Comparison of ENCODE assay signal across 25 mouse cellular contexts in the genomic region with DNA sequence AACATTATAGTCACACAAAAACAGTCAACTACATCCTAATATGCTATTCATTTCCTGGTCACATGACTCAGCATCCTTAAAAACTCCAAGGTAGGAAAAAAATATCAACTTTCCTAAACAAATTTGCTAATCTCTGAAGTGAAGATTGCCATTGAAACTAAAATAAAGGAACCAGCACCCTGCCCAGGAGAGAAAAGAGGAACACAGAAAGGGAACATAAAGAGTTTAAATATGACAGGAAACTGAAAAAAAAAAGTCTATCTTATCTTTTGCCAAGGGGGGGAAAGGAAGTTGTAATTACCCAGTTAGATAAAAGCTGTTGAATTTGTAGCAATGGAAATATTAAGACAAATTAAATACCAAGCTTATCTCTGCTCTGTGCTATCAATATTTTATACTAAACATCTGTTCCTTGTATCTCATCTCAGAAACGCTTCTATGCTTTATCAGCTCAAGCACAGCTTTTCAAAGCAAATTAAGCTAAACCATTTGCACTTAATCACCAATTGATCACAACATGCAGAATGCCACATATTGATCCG.
DNase-seq lines count a peak whose midpoint lies in the region; ATAC-seq and TF ChIP-seq lines count a peak whose summit lies in the region.
"Had no signal": no experiment of that assay in that cellular context is flagged by ENCODE, and none has a peak within 500 bp of the region (broad histone marks: within the 10 kb centered on the region; RNA-seq: fewer than 3 reads in every experiment).

No protein-coding gene starts in this region.

- H3K9me3 ChIP-seq in kidney, postnatal 0 days (replicated peaks; ENCODE audit: low read length), result no peaks in the 10 kb centered on the region
- H3K9me3 ChIP-seq in MEL (replicated peaks; ENCODE audit: insufficient read depth, low read length), result no peaks in the 10 kb centered on the region
- H3K9me3 ChIP-seq: forebrain, embryonic 10.5 days; forebrain, embryonic 13.5 days; hindbrain, embryonic 12.5 days; hindbrain, embryonic 15.5 days had no signal

- no peaks in the 10 kb centered on the region for H3K36me3 ChIP-seq in kidney, postnatal 0 days (ENCODE audit: insufficient read depth, low read length)
- H3K36me3 ChIP-seq in MEL (ENCODE audit: control insufficient read depth in 1 of 2, insufficient read depth in 2 of 2, low read length in 2 of 2), result peaks cover 0 to 24% of the 10 kb centered on the region in 2 experiments; a peak in 2 of 4 replicates
- H3K36me3 ChIP-seq: forebrain, embryonic 10.5 days; hindbrain, embryonic 12.5 days; hindbrain, embryonic 15.5 days had no signal

- no peaks in the 10 kb centered on the region for H3K4me1 ChIP-seq in kidney, postnatal 0 days (replicated peaks; ENCODE audit: insufficient read depth, low read length)
- H3K4me1 ChIP-seq in MEL (ENCODE audit: control insufficient read depth in 1 of 2, insufficient read depth in 2 of 2, low read length in 2 of 2), result peaks cover 9 to 28% of the 10 kb centered on the region in 2 experiments
- no peaks in the 10 kb centered on the region for H3K4me1 ChIP-seq in cerebellum, adult 2 months (ENCODE audit: control insufficient read depth, insufficient read depth, low read length)
- H3K4me1 ChIP-seq: hindbrain, embryonic 12.5 days; hindbrain, embryonic 15.5 days had no signal

- intact Hi-C loops in gastrocnemius, adult 2 months (cut with DNase I), result no loop called here

- TF ChIP-seq CTCF in kidney, postnatal 0 days (IDR thresholded peaks at IDR 0.05; ENCODE audit: low read depth), result no peak
- TF ChIP-seq CTCF in MEL (IDR thresholded peaks at IDR 0.05 in 2 of 3, conservative IDR thresholded peaks at IDR 0.05 in 1 of 3; ENCODE audit: control insufficient read depth in 1 of 3, insufficient read depth in 1 of 3, low read depth in 2 of 3, low read length in 3 of 3, poor library complexity in 1 of 3, severe bottlenecking in 1 of 3), result no peak
- TF ChIP-seq CTCF in cerebellum, adult 2 months (IDR thresholded peaks at IDR 0.05; ENCODE audit: borderline replicate concordance, insufficient read depth, low read depth, low read length), result no peak
- TF ChIP-seq CTCF in gastrocnemius, adult 2 months (IDR thresholded peaks at IDR 0.05), result no peak

- H3K27ac ChIP-seq in kidney, postnatal 0 days, result no peak overlapping the region
- H3K27ac ChIP-seq in MEL (ENCODE audit: control insufficient read depth, low read depth, low read length), result peak overlapping the region; percentile 76
- no peak overlapping the region for H3K27ac ChIP-seq in cerebellum, adult 2 months (ENCODE audit: insufficient read depth, low read length)
- H3K27ac ChIP-seq in gastrocnemius, adult 2 months, result no peak overlapping the region
- H3K27ac ChIP-seq: forebrain, embryonic 10.5 days; forebrain, embryonic 13.5 days; hindbrain, embryonic 12.5 days; hindbrain, embryonic 15.5 days had no signal

- TF ChIP-seq POLR2A in MEL (IDR thresholded peaks at IDR 0.05; ENCODE audit: control insufficient read depth in 1 of 2, insufficient read depth in 1 of 2, low read depth in 1 of 2, low read length in 2 of 2, poor library complexity in 1 of 2), result no peak
- TF ChIP-seq POLR2A in cerebellum, adult 2 months (IDR thresholded peaks at IDR 0.05; ENCODE audit: borderline replicate concordance, insufficient read depth, low read length), result no peak

- H3K4me3 ChIP-seq in kidney, postnatal 0 days (replicated peaks; ENCODE audit: low read depth, low read length), result no peak overlapping the region
- no peak overlapping the region for H3K4me3 ChIP-seq in MEL (ENCODE audit: control insufficient read depth in 1 of 2, insufficient read depth in 1 of 2, low read depth in 2 of 2, low read length in 2 of 2)
- no peak overlapping the region for H3K4me3 ChIP-seq in cerebellum, adult 2 months (replicated peaks; ENCODE audit: insufficient read depth, low read depth, low read length)
- H3K4me3 ChIP-seq in gastrocnemius, adult 2 months, result no peak overlapping the region
- H3K4me3 ChIP-seq: forebrain, embryonic 10.5 days; forebrain, embryonic 13.5 days; hindbrain, embryonic 12.5 days; hindbrain, embryonic 15.5 days had no signal

- no peak for TF ChIP-seq RAD21 in MEL (IDR thresholded peaks at IDR 0.05; ENCODE audit: low read depth, low read length)

- no peak overlapping the region for H3K4me2 ChIP-seq in kidney, postnatal 0 days (ENCODE audit: low read length)
- H3K4me2 ChIP-seq: forebrain, embryonic 13.5 days; heart, embryonic 11.5 days; hindbrain, embryonic 12.5 days; hindbrain, embryonic 15.5 days had no signal

- TF ChIP-seq EP300 in MEL (IDR thresholded peaks at IDR 0.05; ENCODE audit: low read depth in 1 of 2, low read length in 2 of 2), result peak; percentile 97 to 98

- H3K79me2 ChIP-seq in MEL (ENCODE audit: control insufficient read depth, insufficient read depth, low read length, poor library complexity), result no peaks in the 10 kb centered on the region

- no peak for ATAC-seq in kidney, postnatal 0 days (replicated peaks; ENCODE audit: low FRiP score, low read depth)
- peak; percentile 65 for ATAC-seq in granulocyte monocyte progenitor cell, adult 5-6 weeks (replicated peaks; ENCODE audit: poor library complexity, severe bottlenecking)
- ATAC-seq: activated CD4-positive, CD25-positive, alpha-beta regulatory T cell, adult 4 months; forebrain, embryonic 13.5 days; forebrain, postnatal 0 days had no signal

- WGBS in kidney, postnatal 0 days, result 72% methylated on average over 2 of the region's 2 CpGs
- 89% methylated on average over 2 of the region's 2 CpGs for WGBS in cerebellum, adult 2 months

- H3K9ac ChIP-seq in kidney, postnatal 0 days (ENCODE audit: low read depth, low read length), result no peak overlapping the region
- no peak overlapping the region for H3K9ac ChIP-seq in MEL (ENCODE audit: control insufficient read depth, low read depth, low read length, poor library complexity, severe bottlenecking)
- H3K9ac ChIP-seq: forebrain, embryonic 13.5 days; forebrain, postnatal 0 days; hindbrain, embryonic 12.5 days; hindbrain, embryonic 15.5 days had no signal

- DNase-seq in kidney, postnatal 0 days (ENCODE audit: low spot score), result peak; percentile 35
- no peak for DNase-seq in kidney, adult 18-20 months
- DNase-seq in MEL (ENCODE audit: low read depth, low spot score), result peak; percentile 82
- no peak for DNase-seq in cerebellum, adult 2 months
- DNase-seq in gastrocnemius, adult 18-20 months (ENCODE audit: low spot score), result no peak
- no peak for DNase-seq in gastrocnemius, adult 2 months
- DNase-seq: adrenal gland, adult 8-10 months; adrenal gland, postnatal 25 days; B cell, adult 2 months; cerebellum, adult 18-20 months; cerebellum, adult 9-11 months; cerebellum, postnatal 25 days; embryo, embryonic 11 days; forebrain, postnatal 0 days; gastrocnemius, postnatal 10 days; gastrocnemius, postnatal 36 days; heart, adult 11 months had no signal

- H3K27me3 ChIP-seq in kidney, postnatal 0 days (ENCODE audit: insufficient read depth, low read length), result no peaks in the 10 kb centered on the region
- no peaks in the 10 kb centered on the region for H3K27me3 ChIP-seq in MEL (ENCODE audit: control insufficient read depth in 1 of 2, insufficient read depth in 2 of 2, low read length in 2 of 2)
- H3K27me3 ChIP-seq in cerebellum, adult 2 months (ENCODE audit: control insufficient read depth, insufficient read depth, low read length), result no peaks in the 10 kb centered on the region
- H3K27me3 ChIP-seq: CH12.LX; forebrain, embryonic 13.5 days; hindbrain, embryonic 12.5 days; hindbrain, embryonic 15.5 days had no signal

TF ChIP-seq in MEL, 35 proteins besides CTCF, POLR2A, EP300 and RAD21:
- TF ChIP-seq CHD2 (IDR thresholded peaks at IDR 0.05; ENCODE audit: low read length) (0 out of 2 replicates have a peak, but pooled peaks have one; percentile 24), TAL1 (IDR thresholded peaks at IDR 0.05; ENCODE audit: low read length) (peak; percentile 38), SMC3 (IDR thresholded peaks at IDR 0.05; ENCODE audit: low read depth, low read length) (no peak), MYB (IDR thresholded peaks at IDR 0.05; ENCODE audit: low read depth, low read length) (peak; percentile 77), USF1 (IDR thresholded peaks at IDR 0.05; ENCODE audit: low read depth, low read length) (peak; percentile 69), TCF12 (IDR thresholded peaks at IDR 0.05; ENCODE audit: low read depth, low read length) (peak; percentile 96), UBTF (IDR thresholded peaks at IDR 0.05; ENCODE audit: borderline replicate concordance, insufficient read depth, low read depth, low read length) (no peak), MYC (IDR thresholded peaks at IDR 0.05; ENCODE audit: low read depth, low read length) (no peak; the same call in 1 of the 2 replicates), ELF1 (IDR thresholded peaks at IDR 0.05; ENCODE audit: low read depth, low read length) (0 out of 2 replicates have a peak, but pooled peaks have one; percentile 5), SIN3A (IDR thresholded peaks at IDR 0.05; ENCODE audit: low read length) (peak; percentile 63), POLR2AphosphoS5 (IDR thresholded peaks at IDR 0.05; ENCODE audit: borderline replicate concordance, low read depth, low read length) (no peak), GATA1 (IDR thresholded peaks at IDR 0.05; ENCODE audit: low read depth, low read length) (peak; percentile 99), NELFE (IDR thresholded peaks at IDR 0.05; ENCODE audit: low read depth, low read length) (no peak), BHLHE40 (IDR thresholded peaks at IDR 0.05; ENCODE audit: borderline replicate concordance, low read depth, low read length) (peak; percentile 44; the same call in 1 of the 2 replicates), ZNF384 (IDR thresholded peaks at IDR 0.05; ENCODE audit: low read depth, low read length) (peak; percentile 97), ETS1 (IDR thresholded peaks at IDR 0.05; ENCODE audit: low read depth, low read length) (peak; percentile 89), ZKSCAN1 (IDR thresholded peaks at IDR 0.05; ENCODE audit: low read depth, low read length) (no peak), TBP (IDR thresholded peaks at IDR 0.05; ENCODE audit: low read depth, low read length) (0 out of 2 replicates have a peak, but pooled peaks have one; percentile 31), MAZ (IDR thresholded peaks at IDR 0.05; ENCODE audit: low read depth, low read length) (no peak), RCOR1 (IDR thresholded peaks at IDR 0.05; ENCODE audit: low read depth, low read length) (peak; percentile 91)
TF ChIP-seq in MEL: peak in this region for 13.

Comparison
In these comparisons a context has a peak if more than half of its experiments do, and no peak if none do; other contexts are left out.
1. DNase-seq: peak in kidney, postnatal 0 days (single experiment) and MEL (single experiment); none in kidney, adult 18-20 months (single experiment), cerebellum, adult 2 months (0 of 2), gastrocnemius, adult 18-20 months (single experiment) and gastrocnemius, adult 2 months (single experiment).